Mouse (Mus musculus) spleen, postnatal 4 days (tissue): ENCODE results near the gene Upp2.
A peak's percentile ranks its signal among the peaks of the same experiment; 100 is the strongest.

Experiments used
- DNase-seq, 2 experiments: peaks; one replicate each; pipeline ENCODE4 v3.0.0; 2022; ENCODE audit warnings: low spot score in 2 of 2

Gene Upp2

DNA sequence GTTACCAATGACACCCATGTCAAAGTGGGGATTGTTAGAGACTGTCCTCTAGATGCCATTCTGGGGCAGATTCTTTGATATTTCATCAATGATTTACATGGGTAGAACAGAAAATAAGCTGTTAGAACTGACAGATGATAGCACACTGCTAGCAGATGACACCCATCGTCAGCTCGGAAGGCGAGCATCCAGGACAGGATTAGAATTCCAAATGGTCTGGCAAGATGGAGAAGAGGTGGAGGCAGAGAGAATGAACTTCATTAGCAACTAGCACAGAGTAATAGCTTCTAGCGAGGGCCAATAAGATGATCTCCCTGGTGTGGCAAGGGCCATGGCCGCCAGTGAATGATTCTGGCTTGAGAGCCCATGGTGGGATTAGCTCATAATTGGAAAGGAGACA is 48.7 kb downstream of the Upp2 start:
- no peak for DNase-seq

- no peak for DNase-seq
Measured at GRCm38 (mm10) chr2:58625186-58625585, 58.1 kb downstream of the Upp2 start.

- no peak for DNase-seq
Measured at GRCm38 (mm10) chr2:58625681-58626080, 58.6 kb downstream of the Upp2 start.

- DNase-seq = no peak
Measured at GRCm38 (mm10) chr2:58626136-58626769, 59.2 kb downstream of the Upp2 start.

DNA sequence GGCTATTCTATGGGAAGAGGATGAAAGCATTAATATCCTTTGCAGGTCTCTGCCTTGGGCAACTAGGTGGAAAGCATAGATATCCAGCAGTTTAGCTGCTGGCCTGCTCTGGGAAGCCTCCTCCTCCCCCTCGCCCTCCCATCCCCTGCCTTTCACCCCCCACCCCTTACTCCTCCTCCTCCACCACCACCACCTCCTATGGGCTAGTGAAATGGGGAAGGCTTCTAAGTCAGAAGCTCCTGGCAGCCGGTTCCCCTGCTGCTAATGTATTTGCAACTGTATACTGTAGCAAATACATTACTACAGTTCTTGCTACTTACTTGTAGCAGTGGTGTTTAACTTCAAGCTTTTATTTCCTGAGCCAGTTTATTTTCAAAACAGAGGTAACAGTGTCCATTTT is 60.9 kb downstream of the Upp2 start:
- DNase-seq = no peak

- DNase-seq = no peak
Measured at GRCm38 (mm10) chr2:58628993-58629392, 61.9 kb downstream of the Upp2 start.

DNA sequence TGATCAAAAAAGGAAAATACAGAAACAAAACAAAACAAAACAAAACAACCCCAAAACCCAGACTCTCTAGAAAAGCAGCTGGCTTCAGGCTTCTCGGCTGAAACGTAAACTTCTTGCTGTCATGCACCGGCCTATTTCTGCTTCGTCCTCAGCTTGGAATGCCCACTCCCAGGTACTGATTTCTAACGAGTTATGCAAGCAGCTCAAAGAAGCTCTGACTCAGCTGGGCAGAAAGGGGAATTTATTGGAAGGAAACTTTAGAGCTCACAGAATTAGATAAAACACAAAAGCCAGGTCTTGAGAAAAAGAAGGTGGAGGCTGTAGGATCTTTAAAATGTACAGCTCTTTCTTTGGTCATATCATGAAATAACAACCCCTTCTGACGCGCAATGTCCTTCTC is 62.3 kb downstream of the Upp2 start:
- DNase-seq = no peak

- DNase-seq = no peak
Measured at GRCm38 (mm10) chr2:58633791-58634190, 66.7 kb downstream of the Upp2 start.

DNA sequence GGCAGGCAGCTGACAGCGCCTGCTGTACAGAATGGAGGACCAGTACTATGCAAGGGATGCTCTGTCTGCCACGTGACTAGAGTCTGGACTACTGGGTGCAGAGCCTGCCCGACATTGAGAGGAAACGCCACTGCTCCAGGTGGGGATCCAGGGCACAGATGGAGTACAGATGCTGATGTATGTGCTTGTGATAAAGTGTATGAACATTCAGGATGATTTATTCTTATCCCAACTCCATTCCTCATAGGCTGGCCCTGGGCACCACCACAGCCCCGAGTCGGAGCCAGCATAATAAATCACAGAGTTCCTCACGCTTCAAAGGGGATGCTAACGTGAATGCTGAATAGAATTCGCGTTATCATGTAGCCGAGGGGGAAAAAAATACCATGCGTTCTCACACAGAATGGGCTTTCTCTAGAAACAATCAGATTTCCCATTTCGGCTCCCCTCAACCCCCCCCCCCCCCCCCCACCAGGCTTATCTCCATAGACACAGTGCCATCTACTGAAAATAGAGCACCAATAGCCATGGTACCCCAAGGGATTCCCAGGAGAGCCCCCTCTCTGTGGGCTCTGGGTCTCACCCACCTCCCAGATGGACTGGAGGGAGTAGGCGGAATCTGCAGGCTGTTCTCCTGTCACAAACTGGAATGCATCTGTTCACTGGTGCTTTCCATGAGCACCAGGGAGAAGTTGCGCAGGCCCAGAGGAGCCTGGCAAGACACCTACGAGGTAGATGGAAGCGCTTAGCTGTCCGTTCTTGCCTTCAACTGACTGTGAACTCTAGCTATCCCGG is 74.9 kb downstream of the Upp2 start:
- DNase-seq = no peak

GRCm38 (mm10) chr2:58645667-58646066 is 78.6 kb downstream of the Upp2 start:
- no peak for DNase-seq

GRCm38 (mm10) chr2:58655169-58655568 is 88.1 kb downstream of the Upp2 start:
- peak in 1 of 2 experiments; percentile 34 for DNase-seq

- no peak for DNase-seq
Measured at GRCm38 (mm10) chr2:58656959-58657358, 89.9 kb downstream of the Upp2 start.

GRCm38 (mm10) chr2:58657855-58658254 is 90.8 kb downstream of the Upp2 start:
- DNase-seq = peak in 1 of 2 experiments; percentile 32

- peak in 1 of 2 experiments; percentile 32 for DNase-seq
Measured at GRCm38 (mm10) chr2:58660591-58660990, 93.5 kb downstream of the Upp2 start.

GRCm38 (mm10) chr2:58661116-58661515 is 94.0 kb downstream of the Upp2 start:
- DNase-seq = peak in 1 of 2 experiments; percentile 36

GRCm38 (mm10) chr2:58662661-58663060 is 95.6 kb downstream of the Upp2 start:
- DNase-seq = peak in 1 of 2 experiments; percentile 9

DNA sequence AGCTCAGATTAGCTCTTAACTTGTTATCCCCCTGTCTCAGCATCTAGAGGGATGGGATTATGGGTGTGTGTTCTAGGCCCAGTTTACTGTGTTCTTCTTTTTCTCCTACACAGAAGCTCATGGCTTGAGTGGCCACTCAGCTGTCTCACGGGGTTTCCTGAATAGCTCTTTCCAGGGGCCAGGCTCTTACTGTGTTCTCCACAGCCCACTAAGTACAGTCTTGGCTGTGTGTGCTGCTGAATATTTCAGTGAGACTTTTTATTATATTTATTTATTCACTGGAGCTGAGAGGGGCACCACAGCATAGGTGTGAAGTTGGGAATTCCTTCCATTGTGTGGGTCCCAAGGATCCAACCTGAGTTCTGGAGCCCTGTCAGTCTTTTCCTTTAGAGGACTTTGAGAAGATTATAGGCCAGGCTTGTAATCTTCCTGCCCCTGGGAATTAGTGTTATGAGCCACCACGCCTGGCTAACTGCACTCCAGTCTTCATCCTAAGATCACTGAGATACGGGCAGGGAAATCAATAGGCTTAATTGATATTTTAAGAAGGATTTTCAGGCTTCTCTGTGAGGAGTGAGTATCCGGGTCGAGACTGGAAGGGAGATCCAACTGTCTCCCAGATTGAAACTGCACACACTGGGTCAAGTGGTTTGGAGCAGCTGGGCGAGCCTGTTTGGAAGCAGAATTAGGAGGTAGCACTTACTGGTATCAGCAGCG is 96.5 kb downstream of the Upp2 start:
- DNase-seq = peak in 1 of 2 experiments; percentile 35

DNA sequence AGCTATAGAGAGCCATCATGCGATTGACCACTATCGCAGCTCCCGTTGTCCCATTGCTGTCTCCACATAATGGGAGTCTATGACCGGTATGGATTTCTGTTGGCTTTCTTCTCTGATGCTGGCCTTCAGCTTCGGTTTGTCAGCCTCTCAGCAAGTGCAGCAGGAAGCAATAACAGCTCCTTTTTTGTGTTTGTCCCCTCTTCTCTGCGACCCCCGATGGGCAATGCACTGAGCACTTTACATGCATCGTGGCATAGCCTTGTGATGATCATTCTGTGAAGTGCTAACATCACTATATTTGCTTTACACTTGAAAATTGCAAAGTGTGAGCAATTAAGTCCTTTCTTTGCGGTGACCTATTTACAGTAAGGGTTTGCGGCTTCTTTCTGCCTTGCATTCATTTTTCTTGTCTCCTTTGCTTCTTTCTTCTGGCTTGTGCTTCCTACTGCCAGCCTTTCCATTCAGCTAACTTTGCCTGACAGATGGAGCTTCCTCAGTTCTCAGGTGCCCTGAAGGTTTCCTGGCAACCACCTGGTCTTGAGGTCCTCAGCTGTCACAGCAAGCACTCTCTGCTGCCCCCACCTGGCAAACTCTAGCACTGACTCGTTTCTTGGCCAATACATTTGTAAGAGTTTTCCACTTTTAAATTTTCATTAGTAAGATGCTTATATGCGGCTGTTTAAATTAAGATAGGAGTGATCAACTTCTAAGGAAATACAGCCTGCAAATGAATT is 98.2 kb downstream of the Upp2 start:
- DNase-seq = peak; percentile 29 to 73

DNA sequence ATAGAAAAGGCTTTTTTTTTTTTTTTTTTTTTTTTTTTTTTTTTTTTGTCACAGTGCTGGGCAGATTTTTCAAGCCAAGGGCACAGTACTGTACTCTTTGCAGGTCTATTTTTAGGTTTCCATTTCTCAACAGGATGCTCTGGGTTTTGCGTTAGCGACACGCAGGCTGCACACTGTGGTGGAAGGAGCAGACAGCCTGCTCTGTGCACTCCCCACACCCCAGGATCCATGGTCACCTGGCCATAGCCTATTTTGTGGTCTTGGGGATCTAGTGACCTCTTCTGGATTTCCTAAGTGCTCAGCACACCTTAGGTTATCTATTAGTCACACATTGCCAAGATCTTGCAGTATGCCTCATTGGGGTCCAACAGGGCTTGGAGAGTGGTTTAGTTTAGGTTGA is 100.2 kb downstream of the Upp2 start:
- DNase-seq = peak in 1 of 2 experiments; percentile 17

DNA sequence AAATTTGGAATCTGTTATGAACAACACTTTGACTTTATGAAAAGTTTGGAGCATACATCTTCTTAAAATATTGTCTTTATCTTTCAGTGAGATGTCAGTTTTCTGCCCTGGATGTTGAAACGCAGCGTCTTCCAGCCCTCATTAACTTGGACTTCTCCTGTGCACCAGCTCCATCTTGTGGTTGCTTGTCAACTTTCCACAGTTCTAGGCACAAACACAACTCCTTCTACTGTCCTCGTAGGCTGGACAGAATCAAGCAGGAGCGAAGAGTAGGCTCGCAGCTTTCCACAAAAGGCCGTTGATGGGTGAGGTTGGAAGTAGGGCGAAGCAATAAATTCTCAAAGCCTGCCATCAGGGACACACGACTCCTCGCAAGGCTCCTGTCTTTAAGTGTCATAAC is 100.9 kb downstream of the Upp2 start:
- DNase-seq = peak in 1 of 2 experiments; percentile 56

GRCm38 (mm10) chr2:58669114-58669513 is 102.0 kb downstream of the Upp2 start:
- DNase-seq = no peak

- no peak for DNase-seq
Measured at GRCm38 (mm10) chr2:58672520-58672919, 105.4 kb downstream of the Upp2 start.
